Mouse (Mus musculus) embryonic facial prominence, embryonic 13.5 days (tissue): Measurements from ENCODE around the gene Fam3c. TPM values are rescaled to one million over a fixed set of nuclear protein-coding genes. Genes with fewer than 3 reads are reported as not detected.
A peak's percentile ranks its signal among the peaks of the same experiment; 100 is the strongest.

Source experiments
- ATAC-seq: fragments of 200-750 bp; cut with Nextera tagmentation; 2 replicates; pipeline ENCODE4 v1.8.0; 2017; ENCODE audit warnings: low read depth; ENCODE audit not compliant: insufficient number of reproducible peaks, insufficient read depth, low FRiP score, low TSS enrichment
- H3K27ac ChIP-seq: fragments of 300-500 bp; sonication (generic); 2 replicates; pipeline ENCODE4 v1.5.1; 2015; ENCODE audit warnings: moderate library complexity, mild to moderate bottlenecking, inconsistent platforms
- H3K27me3 ChIP-seq: fragments of 300-500 bp; sonication (generic); 2 replicates; pipeline ENCODE4 v1.6.1; 2015; ENCODE audit warnings: mild to moderate bottlenecking, inconsistent platforms
- H3K36me3 ChIP-seq: fragments of 300-500 bp; sonication (generic); 2 replicates; pipeline ENCODE4 v1.6.1; 2015; ENCODE audit warnings: mild to moderate bottlenecking, inconsistent platforms
- H3K4me1 ChIP-seq: fragments of 300-500 bp; sonication (generic); 2 replicates; pipeline ENCODE4 v1.6.1; 2015; ENCODE audit warnings: inconsistent platforms
- H3K4me2 ChIP-seq: fragments of 300-500 bp; sonication (generic); 2 replicates; pipeline ENCODE4 v1.6.1; 2015; ENCODE audit warnings: moderate library complexity, mild to moderate bottlenecking, inconsistent platforms
- H3K4me3 ChIP-seq: fragments of 300-500 bp; sonication (generic); 2 replicates; pipeline ENCODE4 v1.5.1; 2015; ENCODE audit warnings: mild to moderate bottlenecking, inconsistent platforms
- H3K9ac ChIP-seq: fragments of 300-500 bp; sonication (generic); 2 replicates; pipeline ENCODE4 v1.6.1; 2015; ENCODE audit warnings: mild to moderate bottlenecking, inconsistent platforms
- H3K9me3 ChIP-seq: fragments of 300-500 bp; sonication (generic); 2 replicates; pipeline ENCODE4 v1.6.1; 2016; ENCODE audit warnings: inconsistent platforms
- WGBS: fragments of 180-500 bp; shearing (Covaris S2); methylation state at CpG from one replicate; pipeline ENCODE4 v1.1.7; 2015; ENCODE audit warnings: mixed read lengths; 5-methylcytosine and 5-hydroxymethylcytosine counted together
- polyA plus RNA-seq: library from polyadenylated mRNA; unstranded; fragments of >200 nt; fragmentation: Nextera tagmentation; extraction: Ambion mirVana; gene quantifications from 2 replicates; pipeline ENCODE4 v1.2.1, GENCODE M21; 2015

Fam3c gene
- polyA plus RNA-seq, 1 experiment from 2014 or later: 57.5 TPM

DNA sequence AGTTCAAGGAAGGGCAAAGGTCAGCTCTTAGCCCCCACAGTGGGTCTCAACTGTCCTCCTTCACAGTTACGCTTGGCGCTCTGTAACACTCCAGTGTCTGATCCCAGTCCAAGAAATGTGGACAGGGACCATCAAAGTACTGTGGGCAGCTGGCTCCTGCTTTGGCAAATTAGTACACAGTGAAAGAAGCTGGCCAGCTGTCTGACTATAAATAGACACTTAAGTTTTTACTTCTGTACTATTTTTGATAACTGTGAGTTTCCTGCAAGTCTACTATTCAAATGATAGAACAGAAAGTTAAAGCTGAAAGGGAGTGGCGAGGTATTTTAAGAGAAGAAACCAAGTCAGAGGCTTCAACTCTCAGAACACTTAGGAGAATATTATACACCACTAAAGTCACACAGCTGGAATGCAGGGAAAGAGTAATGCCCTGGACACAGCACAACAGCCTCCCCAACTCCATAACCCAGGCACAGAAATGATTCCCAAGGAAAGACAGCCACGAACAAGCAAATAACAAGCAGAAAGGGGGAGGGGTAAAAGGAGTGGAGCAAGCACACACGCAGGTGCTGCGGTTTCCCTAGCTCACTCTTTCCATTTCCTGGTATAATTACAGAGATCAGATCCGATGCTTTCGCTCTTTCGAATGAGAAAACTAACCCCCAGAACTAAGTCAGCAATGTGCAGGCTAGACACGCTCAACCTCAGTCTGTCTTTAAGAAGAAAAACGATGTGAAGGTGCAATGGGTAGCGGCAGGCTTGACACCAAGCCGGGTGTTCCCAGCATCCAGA lies 25.7 kb downstream of the Fam3c start:
- H3K9ac ChIP-seq: no peak overlapping the region
- H3K4me1 ChIP-seq: no peaks in the 10 kb centered on the region
- 82% methylated on average over 13 of the region's 13 CpGs for WGBS
- no peaks in the 10 kb centered on the region for H3K27me3 ChIP-seq
- peaks cover 4% of the 10 kb centered on the region; the same call in 1 of the 2 replicates for H3K36me3 ChIP-seq
- no peak for ATAC-seq
- no peaks in the 10 kb centered on the region for H3K9me3 ChIP-seq
- no peak overlapping the region for H3K4me3 ChIP-seq
- H3K4me2 ChIP-seq: no peak overlapping the region
- no peak overlapping the region for H3K27ac ChIP-seq

DNA sequence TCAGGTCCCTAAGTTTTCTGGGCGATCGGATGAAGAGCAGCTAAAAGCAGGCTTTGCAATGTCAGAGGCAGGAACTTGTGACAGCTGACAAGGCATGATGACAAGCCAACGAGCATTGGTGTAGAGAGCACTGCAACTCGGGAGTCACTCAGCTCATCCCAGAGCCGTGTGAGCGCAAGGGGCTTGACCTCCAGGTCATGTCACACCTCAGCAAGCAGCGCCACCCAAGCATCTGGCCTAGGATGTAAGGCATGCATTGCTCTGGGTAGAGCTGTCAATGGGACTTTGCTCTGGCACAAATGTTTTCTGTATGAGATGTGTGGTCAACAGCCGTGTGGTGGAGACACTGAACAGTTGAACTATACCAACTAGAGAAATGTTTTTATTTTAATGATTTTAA lies 28.1 kb downstream of the Fam3c start:
- H3K27ac ChIP-seq: no peak overlapping the region
- H3K36me3 ChIP-seq: peaks cover 4% of the 10 kb centered on the region
- H3K9ac ChIP-seq: no peak overlapping the region
- no peak overlapping the region for H3K4me3 ChIP-seq
- no peak overlapping the region for H3K4me2 ChIP-seq
- 70% methylated on average over 8 of the region's 8 CpGs for WGBS
- no peaks in the 10 kb centered on the region for H3K9me3 ChIP-seq
- ATAC-seq: no peak
- H3K27me3 ChIP-seq: no peaks in the 10 kb centered on the region
- no peaks in the 10 kb centered on the region for H3K4me1 ChIP-seq

DNA sequence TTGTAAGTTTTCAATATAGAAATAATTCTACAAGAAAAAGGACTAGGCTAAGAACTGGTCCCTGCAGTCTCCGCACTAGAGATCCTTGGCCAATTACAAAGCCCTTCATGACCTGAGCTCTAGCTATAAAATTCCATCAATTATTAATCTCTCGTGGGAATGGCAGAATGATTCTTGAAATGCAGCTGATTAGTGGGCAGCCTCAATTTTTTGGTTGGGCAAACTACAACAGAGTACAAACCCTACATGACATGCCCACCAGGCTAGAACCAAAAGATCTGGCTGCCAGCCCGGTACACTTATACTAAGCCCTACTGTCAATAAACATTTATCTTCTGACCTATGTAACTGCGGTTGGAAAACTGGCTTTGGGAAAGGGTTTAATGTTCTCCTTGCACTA lies 29.0 kb downstream of the Fam3c start:
- WGBS: 63% methylated on average over 4 of the region's 4 CpGs
- H3K9ac ChIP-seq: no peak overlapping the region
- H3K36me3 ChIP-seq: peaks cover 4% of the 10 kb centered on the region
- no peak overlapping the region for H3K4me3 ChIP-seq
- H3K27me3 ChIP-seq: no peaks in the 10 kb centered on the region
- ATAC-seq: no peak
- no peaks in the 10 kb centered on the region for H3K4me1 ChIP-seq
- no peaks in the 10 kb centered on the region for H3K9me3 ChIP-seq
- H3K27ac ChIP-seq: no peak overlapping the region
- H3K4me2 ChIP-seq: no peak overlapping the region

DNA sequence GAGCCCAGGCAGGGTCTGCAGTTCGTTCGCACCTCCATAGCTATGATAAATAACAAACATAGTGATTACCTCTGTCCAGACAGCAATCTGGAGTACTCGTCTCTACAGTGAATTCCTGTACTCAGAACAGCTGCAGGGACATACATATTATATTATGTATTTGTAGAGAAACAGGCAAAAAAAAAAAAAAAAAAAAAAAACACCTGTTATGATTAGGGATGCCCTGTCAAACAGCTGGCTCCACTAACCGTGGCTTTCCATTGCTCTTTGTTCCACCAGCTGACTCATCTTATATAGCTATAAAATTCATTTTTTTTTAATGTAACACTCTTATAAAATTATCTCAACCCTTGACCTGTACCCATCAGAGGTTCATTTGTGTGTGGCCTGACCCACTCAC lies 29.8 kb downstream of the Fam3c start:
- no peak overlapping the region for H3K4me2 ChIP-seq
- 62% methylated on average over 4 of the region's 4 CpGs for WGBS
- no peaks in the 10 kb centered on the region for H3K4me1 ChIP-seq
- no peak overlapping the region for H3K27ac ChIP-seq
- no peaks in the 10 kb centered on the region for H3K27me3 ChIP-seq
- no peak overlapping the region for H3K9ac ChIP-seq
- no peak for ATAC-seq
- peaks cover 8% of the 10 kb centered on the region for H3K36me3 ChIP-seq
- no peaks in the 10 kb centered on the region for H3K9me3 ChIP-seq
- no peak overlapping the region for H3K4me3 ChIP-seq

DNA sequence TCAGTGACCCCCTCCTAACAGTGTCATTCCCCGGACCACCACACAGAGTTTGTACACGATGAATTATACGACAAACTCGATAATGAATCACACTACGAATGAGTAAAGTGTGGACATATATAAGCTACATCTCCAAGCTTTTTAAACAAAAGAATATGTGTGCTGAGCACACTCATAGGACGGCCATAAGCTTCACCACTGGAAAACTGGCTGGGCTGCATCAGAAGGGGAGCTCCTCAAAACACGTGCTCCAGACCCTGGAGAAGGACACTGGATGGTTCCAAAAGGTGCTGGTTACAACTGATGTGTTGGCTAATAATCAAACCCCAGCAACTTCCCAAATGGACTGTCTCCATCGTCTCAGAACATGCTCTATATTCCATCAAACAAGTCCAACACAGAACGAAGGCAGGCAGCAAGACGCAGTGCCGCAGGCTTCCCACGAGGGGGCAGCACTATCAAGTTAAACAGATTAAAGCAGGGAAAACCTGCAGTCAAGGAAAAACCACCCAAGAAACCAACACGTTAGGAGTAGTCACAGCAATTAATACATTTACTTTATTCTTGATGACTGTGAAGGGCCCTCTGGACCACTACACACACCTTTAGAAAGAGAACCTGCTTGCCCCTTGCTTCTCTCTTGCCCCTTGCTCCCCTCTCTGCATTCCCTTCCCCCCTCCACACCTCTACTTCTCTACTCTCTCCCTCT lies 30.5 kb downstream of the Fam3c start:
- H3K4me2 ChIP-seq: no peak overlapping the region
- peaks cover 8% of the 10 kb centered on the region for H3K36me3 ChIP-seq
- H3K4me1 ChIP-seq: no peaks in the 10 kb centered on the region; the same call in 1 of the 2 replicates
- no peak overlapping the region for H3K4me3 ChIP-seq
- no peaks in the 10 kb centered on the region for H3K27me3 ChIP-seq
- WGBS: 58% methylated on average over 13 of the region's 13 CpGs
- no peak for ATAC-seq
- H3K27ac ChIP-seq: no peak overlapping the region
- no peak overlapping the region for H3K9ac ChIP-seq
- H3K9me3 ChIP-seq: no peaks in the 10 kb centered on the region

DNA sequence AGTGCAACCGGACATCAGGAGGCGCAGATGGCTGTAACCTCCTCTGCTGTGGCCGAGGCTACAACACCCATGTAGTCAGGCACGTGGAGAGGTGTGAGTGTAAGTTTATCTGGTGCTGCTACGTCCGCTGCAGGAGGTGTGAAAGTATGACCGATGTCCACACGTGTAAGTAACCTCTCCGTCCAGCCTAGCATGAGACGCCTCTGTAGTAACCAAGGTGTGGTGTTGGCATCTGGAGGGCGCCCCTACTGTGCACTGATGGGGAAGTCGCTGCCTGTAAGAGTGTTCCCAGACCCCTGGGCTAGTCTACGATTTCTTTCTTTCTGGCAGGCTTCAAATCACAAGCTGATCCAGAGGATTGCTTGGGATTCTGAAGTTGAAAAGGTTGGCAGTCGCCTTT lies 58.0 kb downstream of the Fam3c start:
- Histone ChIP-seq H3K27me3 (peaks cover 7% of the 10 kb centered on the region; the same call in 1 of the 2 replicates), H3K4me2 (no peak overlapping the region), H3K9me3 (no peaks in the 10 kb centered on the region), H3K27ac (no peak overlapping the region), H3K9ac (no peak overlapping the region), H3K4me3 (no peak overlapping the region), H3K4me1 (peaks cover 12% of the 10 kb centered on the region), H3K36me3 (no peaks in the 10 kb centered on the region)
- 63% methylated on average over 14 of the region's 14 CpGs for WGBS
- ATAC-seq: no peak

DNA sequence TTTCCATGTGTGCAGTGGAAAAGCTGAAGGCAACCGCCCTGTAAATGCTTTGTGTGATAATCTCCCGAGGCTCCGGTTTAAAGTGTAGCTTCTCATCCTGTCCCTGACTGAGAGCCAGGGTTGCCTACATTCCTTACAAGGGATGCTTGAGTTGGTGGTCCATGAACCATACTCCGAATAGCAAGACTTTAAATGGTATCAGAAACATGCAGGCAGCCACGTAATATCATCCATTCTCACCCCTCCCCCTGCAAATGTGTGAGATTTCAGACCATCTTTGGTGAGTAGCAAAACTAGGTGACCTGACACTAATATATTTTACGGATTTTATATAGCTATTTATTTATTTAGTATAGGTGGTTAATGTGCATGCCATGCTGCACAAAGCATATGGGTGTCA lies 59.0 kb downstream of the Fam3c start:
- Histone ChIP-seq H3K9me3 (no peaks in the 10 kb centered on the region), H3K27me3 (peaks cover 7% of the 10 kb centered on the region; the same call in 1 of the 2 replicates), H3K9ac (no peak overlapping the region), H3K4me2 (no peak overlapping the region), H3K27ac (no peak overlapping the region), H3K4me3 (no peak overlapping the region), H3K36me3 (no peaks in the 10 kb centered on the region), H3K4me1 (peaks cover 12% of the 10 kb centered on the region)
- ATAC-seq: no peak
- 70% methylated on average over 6 of the region's 6 CpGs for WGBS

DNA sequence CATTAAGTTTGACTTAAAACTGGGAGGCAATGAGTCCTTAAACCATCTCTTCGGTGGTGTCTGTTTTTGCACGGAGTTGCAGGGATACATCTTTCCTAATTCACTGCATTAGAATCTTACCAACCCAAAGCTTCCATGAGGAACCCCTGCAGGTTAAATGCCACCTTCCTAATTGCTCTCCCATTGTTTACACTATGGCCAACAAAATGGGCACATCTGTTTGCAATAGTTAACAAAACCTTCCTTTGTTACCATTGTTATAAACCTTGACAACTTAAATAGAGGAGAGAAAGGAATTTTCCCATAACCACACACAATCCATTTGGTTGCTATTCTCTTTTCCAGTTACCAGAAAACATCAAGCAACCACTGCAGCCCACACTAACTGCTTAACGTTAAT lies 62.1 kb downstream of the Fam3c start:
- Histone ChIP-seq H3K27ac (no peak overlapping the region), H3K4me2 (no peak overlapping the region), H3K27me3 (peaks cover 27% of the 10 kb centered on the region), H3K4me1 (peaks cover 15% of the 10 kb centered on the region), H3K9ac (no peak overlapping the region), H3K4me3 (no peak overlapping the region), H3K36me3 (no peaks in the 10 kb centered on the region), H3K9me3 (no peaks in the 10 kb centered on the region)
- ATAC-seq: no peak
- WGBS: 24% methylated on average over 3 of the region's 3 CpGs

DNA sequence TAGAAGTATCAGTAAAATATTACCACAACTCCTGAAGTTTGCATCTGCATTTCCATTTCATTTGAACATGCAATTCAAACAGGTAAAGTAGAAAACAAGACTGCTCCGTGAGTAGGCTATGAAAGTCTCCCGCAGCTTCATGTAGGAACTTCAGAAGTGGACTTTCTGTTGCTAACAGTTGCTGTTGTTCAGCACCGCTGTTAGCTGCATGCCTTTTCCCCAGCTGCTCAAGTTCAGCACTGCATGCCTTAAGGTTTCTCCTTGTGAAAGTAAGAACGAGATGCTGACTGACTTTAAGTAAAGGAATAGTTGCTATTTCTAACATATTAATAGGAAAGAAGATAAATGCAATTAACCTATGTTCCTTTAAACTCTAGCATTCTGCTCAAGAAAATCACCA lies 64.0 kb downstream of the Fam3c start:
- Histone ChIP-seq H3K4me1 (peaks cover 29% of the 10 kb centered on the region), H3K9ac (no peak overlapping the region), H3K27ac (no peak overlapping the region), H3K4me2 (no peak overlapping the region), H3K36me3 (no peaks in the 10 kb centered on the region), H3K9me3 (no peaks in the 10 kb centered on the region), H3K27me3 (peaks cover 46% of the 10 kb centered on the region), H3K4me3 (no peak overlapping the region)
- ATAC-seq: no peak
- 29% methylated on average over 4 of the region's 4 CpGs for WGBS

DNA sequence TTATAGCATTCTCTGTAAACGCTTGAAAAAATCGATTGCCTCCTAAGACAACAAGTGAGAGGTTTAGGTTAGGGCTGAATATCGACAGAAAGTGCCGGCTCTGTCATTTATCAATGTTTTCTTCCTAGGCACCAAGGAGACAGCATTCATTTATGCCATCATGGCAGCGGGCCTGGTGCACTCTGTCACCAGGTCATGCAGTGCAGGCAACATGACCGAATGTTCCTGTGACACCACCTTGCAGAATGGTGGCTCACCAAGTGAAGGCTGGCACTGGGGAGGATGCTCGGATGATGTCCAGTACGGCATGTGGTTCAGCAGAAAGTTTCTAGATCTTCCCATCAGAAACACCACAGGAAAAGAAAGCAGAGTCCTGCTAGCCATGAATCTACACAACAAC lies 65.3 kb downstream of the Fam3c start:
- Histone ChIP-seq H3K27me3 (peaks cover 56% of the 10 kb centered on the region), H3K27ac (no peak overlapping the region)
- ATAC-seq: no peak

DNA sequence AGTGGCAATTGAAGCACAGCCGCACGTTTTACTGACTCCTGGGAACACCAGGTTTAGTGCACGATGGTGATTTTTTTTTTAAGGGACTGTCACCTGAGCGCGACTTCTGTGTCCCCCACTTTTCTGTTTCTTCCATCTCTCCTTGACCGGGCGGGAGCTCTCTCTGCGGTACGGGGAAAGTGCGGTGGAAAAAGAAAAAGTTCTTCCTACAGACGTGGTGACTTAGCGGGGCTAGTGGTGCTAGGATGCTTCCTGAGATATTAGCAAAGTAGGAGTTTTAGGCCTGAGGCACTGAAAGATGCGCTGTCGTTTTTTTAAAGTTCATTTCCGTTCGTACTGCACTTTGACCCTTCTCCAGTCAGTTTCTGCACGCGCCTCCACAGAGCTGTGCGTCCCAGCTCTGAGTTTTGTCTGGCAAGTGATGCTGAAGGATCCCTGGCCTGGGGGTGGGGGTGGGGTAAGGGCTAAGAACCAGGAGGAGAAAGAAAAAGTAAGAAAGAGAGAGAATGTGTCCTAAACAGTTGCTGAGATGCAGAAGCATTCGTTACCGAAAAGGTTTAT lies 66.5 kb downstream of the Fam3c start:
- WGBS: 2% methylated on average over 21 of the region's 21 CpGs
- Histone ChIP-seq H3K27ac (no peak overlapping the region), H3K9me3 (no peaks in the 10 kb centered on the region), H3K4me1 (peaks cover 23% of the 10 kb centered on the region), H3K4me3 (peak overlapping the region; percentile 50), H3K27me3 (peaks cover 56% of the 10 kb centered on the region), H3K4me2 (peak overlapping the region; percentile 85), H3K36me3 (no peaks in the 10 kb centered on the region), H3K9ac (peak overlapping the region; percentile 63)
- ATAC-seq: no peak

More for the DNA sequence above, 65.3 kb downstream of the Fam3c start:
- 78% methylated on average over 8 of the region's 8 CpGs for WGBS
- Histone ChIP-seq H3K9ac (no peak overlapping the region), H3K36me3 (no peaks in the 10 kb centered on the region), H3K4me1 (peaks cover 23% of the 10 kb centered on the region), H3K4me2 (no peak overlapping the region), H3K9me3 (no peaks in the 10 kb centered on the region), H3K4me3 (no peak overlapping the region)
